Mouse (Mus musculus) lung, postnatal 4 days (tissue): ENCODE measurements at regions not wholly inside any gene's neighbourhood (a gene's known extent, or its start where the extent isn't known, plus 50 kb on each side); places are given as distances from the start of the nearest gene placed in this dataset.
A peak's percentile ranks its signal among the peaks of the same experiment; 100 is the strongest.
"Not testable (repeated sequence)": the region's sequence is repeated elsewhere in the genome, so short reads cannot be mapped to it uniquely, and the experiment has no call there.

Experiments used
- DNase-seq, 2 experiments: peaks; one replicate each; pipeline ENCODE4 v3.0.0; 2021

GRCm38 (mm10) chrX:76077781-76078180, 186.3 kb upstream of the Cldn34b3 start:
- DNase-seq: no peak

GRCm38 (mm10) chrX:76082670-76083069, 181.4 kb upstream of the Cldn34b3 start:
- peak; percentile 5 to 27 for DNase-seq

- DNase-seq: no peak
Measured at GRCm38 (mm10) chrX:76110763-76111474, 153.2 kb upstream of the Cldn34b3 start.

- DNase-seq: peak; percentile 27 to 70
Measured at GRCm38 (mm10) chrX:76116086-76116485, 148.0 kb upstream of the Cldn34b3 start.

- no peak for DNase-seq
Measured at GRCm38 (mm10) chrX:76116562-76116961, 147.5 kb upstream of the Cldn34b3 start.

GRCm38 (mm10) chrX:76120936-76121335, 143.2 kb upstream of the Cldn34b3 start:
- DNase-seq: no peak

GRCm38 (mm10) chrX:76123355-76123754, 140.7 kb upstream of the Cldn34b3 start:
- DNase-seq: peak; percentile 72 to 79

- no peak for DNase-seq
Measured at GRCm38 (mm10) chrX:76137729-76138128, 126.4 kb upstream of the Cldn34b3 start.

GRCm38 (mm10) chrX:76141022-76141421, 123.1 kb upstream of the Cldn34b3 start:
- no peak for DNase-seq

- not testable (repeated sequence) for DNase-seq
Measured at GRCm38 (mm10) chrX:76174806-76175205, 89.3 kb upstream of the Cldn34b3 start.

GRCm38 (mm10) chrX:76181446-76182148, 82.5 kb upstream of the Cldn34b3 start:
- DNase-seq: no peak

GRCm38 (mm10) chrX:76200607-76201006, 63.5 kb upstream of the Cldn34b3 start:
- no peak for DNase-seq

GRCm38 (mm10) chrX:76201366-76201765, 62.7 kb upstream of the Cldn34b3 start:
- DNase-seq: peak; percentile 20 to 48
